Mouse (Mus musculus) small intestine, adult 2 months (tissue): ENCODE data around the gene Tstd3. TPM values are rescaled to one million over a fixed set of nuclear protein-coding genes. Genes with fewer than 3 reads are reported as not detected.

ENCODE experiments used
- H3K27ac ChIP-seq: fragments of 200-500 bp; 2 replicates; pipeline ENCODE4 v1.5.1; 2012; ENCODE audit warnings: low read depth, low read length, control low read depth, inconsistent platforms; ENCODE audit not compliant: insufficient read depth
- H3K27me3 ChIP-seq: fragments of 200-500 bp; 2 replicates; pipeline ENCODE4 v1.6.1; 2012; ENCODE audit warnings: mild to moderate bottlenecking, moderate library complexity, low read length, inconsistent platforms; ENCODE audit not compliant: control insufficient read depth, insufficient read depth
- H3K36me3 ChIP-seq: fragments of 200-500 bp; 2 replicates; pipeline ENCODE4 v1.6.1; 2012; ENCODE audit warnings: mild to moderate bottlenecking, low read length, control low read depth, inconsistent platforms; ENCODE audit not compliant: control insufficient read depth, insufficient read depth
- H3K4me1 ChIP-seq: fragments of 200-500 bp; 2 replicates; pipeline ENCODE4 v1.6.1; 2012; ENCODE audit warnings: low read length, inconsistent platforms, mixed read lengths; ENCODE audit not compliant: control insufficient read depth, insufficient read depth, insufficient read length
- H3K4me3 ChIP-seq: fragments of 200-500 bp; 2 replicates; pipeline ENCODE4 v1.5.1; 2012; ENCODE audit warnings: low read depth, mild to moderate bottlenecking, control low read depth, inconsistent platforms, low read length, moderate library complexity
- CTCF ChIP-seq: fragments of 200-500 bp; IDR thresholded peaks from 2 replicates; pipeline ENCODE4 v1.5.1; 2012; ENCODE audit warnings: low read depth, mild to moderate bottlenecking, control low read depth, inconsistent platforms, low read length, moderate library complexity, mixed read lengths; ENCODE audit not compliant: insufficient replicate concordance, insufficient read length; ENCODE audit errors: extremely low read depth
- POLR2A ChIP-seq: fragments of 200-500 bp; IDR thresholded peaks from 2 replicates; pipeline ENCODE4 v1.6.1; 2012; ENCODE audit warnings: low read depth, mild to moderate bottlenecking, control low read depth, inconsistent platforms, low read length, moderate library complexity
- WGBS: fragments of 180-500 bp; shearing (Covaris S2); methylation state at CpG from one replicate; pipeline ENCODE4 v1.1.7; 2018; 5-methylcytosine and 5-hydroxymethylcytosine counted together
- polyA plus RNA-seq: library from polyadenylated mRNA; depleted of rRNA; stranded (reverse); fragments of >200 nt; gene quantifications from 2 replicates; pipeline ENCODE4 v1.2.3, GENCODE M21; 2012

The Tstd3 gene
- polyA plus RNA-seq, 1 experiment, result 2.8 TPM

GRCm38 (mm10) chr4:21789836-21790235, 22.8 kb upstream of the Tstd3 start:
- no peak overlapping the region for H3K4me3 ChIP-seq
- WGBS, result 93% methylated on average over 4 of the region's 4 CpGs
- TF ChIP-seq CTCF, result no peak
- TF ChIP-seq POLR2A, result no peak

GRCm38 (mm10) chr4:21788903-21789302, 21.9 kb upstream of the Tstd3 start:
- H3K4me3 ChIP-seq, result no peak overlapping the region
- H3K36me3 ChIP-seq, result peaks cover 37% of the 10 kb centered on the region
- H3K27ac ChIP-seq, result no peak overlapping the region
- H3K27me3 ChIP-seq, result no peaks in the 10 kb centered on the region
- TF ChIP-seq POLR2A, result no peak
- TF ChIP-seq CTCF, result no peak
- H3K4me1 ChIP-seq, result no peaks in the 10 kb centered on the region
- WGBS, result 96% methylated on average over 6 of the region's 6 CpGs

More at GRCm38 (mm10) chr4:21789836-21790235, 22.8 kb upstream of the Tstd3 start:
- H3K4me1 ChIP-seq, result no peaks in the 10 kb centered on the region
- no peak overlapping the region for H3K27ac ChIP-seq
- H3K36me3 ChIP-seq, result peaks cover 28% of the 10 kb centered on the region
- H3K27me3 ChIP-seq, result no peaks in the 10 kb centered on the region

GRCm38 (mm10) chr4:21786268-21786667, 19.3 kb upstream of the Tstd3 start:
- no peaks in the 10 kb centered on the region for H3K27me3 ChIP-seq
- peaks cover 2% of the 10 kb centered on the region; the same call in 1 of the 2 replicates for H3K4me1 ChIP-seq
- H3K36me3 ChIP-seq, result peaks cover 49% of the 10 kb centered on the region
- H3K27ac ChIP-seq, result no peak overlapping the region
- no peak overlapping the region for H3K4me3 ChIP-seq
- TF ChIP-seq POLR2A (no peak), CTCF (no peak)
- WGBS, result 96% methylated on average over 12 of the region's 12 CpGs

DNA sequence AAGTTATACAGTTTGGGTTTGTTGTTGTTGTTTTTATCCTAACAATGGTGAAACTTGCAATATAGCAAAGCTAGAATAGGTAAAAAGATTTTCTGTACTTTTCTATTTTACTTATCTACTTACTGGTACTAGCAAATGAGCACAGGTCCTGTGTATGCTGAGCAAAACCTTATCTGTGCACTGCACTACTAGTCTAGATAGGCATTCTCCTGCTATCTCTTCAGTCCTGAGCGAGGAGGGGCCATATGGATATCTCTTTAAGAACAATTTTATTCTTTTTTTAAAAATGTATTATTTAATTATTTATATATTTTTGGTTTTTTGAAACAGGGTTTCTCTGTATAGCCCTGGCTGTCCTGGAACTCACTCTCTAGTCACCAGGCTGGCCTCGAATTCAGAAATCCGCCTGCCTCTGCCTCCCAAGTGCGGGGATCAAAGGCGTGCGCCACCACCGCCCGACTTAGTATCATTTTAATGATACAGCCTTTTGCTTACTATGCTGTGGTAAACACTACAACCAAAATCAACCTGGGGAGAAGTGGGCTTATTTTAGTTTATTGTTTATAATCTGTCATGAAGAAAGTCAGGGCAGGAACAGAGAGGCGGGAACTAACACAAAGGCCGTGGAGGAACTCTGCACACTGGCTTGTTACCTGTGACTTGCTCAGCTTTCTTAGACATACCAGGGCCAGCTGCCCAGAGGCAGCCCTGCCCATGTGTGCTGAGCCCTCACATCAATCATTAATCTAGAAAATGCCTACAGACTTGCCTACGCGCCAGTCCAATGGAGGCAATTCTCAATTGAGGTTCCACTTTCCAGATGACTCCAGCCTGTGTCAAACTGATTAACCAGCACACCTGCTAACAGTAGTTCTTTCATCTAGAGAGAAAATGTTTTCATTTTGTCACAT, 14.1 kb upstream of the Tstd3 start:
- H3K36me3 ChIP-seq, result peaks cover 34% of the 10 kb centered on the region
- WGBS, result 72% methylated on average over 12 of the region's 12 CpGs

DNA sequence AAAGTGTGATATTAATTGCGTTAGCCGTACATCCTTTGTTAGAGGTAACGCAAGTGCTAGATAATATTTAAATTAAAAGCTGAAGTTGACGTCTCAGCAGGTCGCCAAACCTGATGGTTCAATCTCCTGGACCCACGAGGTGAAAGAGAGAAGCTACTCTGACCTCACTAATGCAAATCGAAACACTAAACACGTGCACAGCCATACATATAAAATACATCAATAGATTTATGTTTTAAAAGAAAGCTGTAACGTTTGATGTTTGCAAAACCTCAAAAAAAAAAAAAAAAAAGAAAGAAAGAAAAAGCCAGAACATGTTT, 9.9 kb upstream of the Tstd3 start:
- H3K36me3 ChIP-seq, result peaks cover 2% of the 10 kb centered on the region
- TF ChIP-seq CTCF (no peak), POLR2A (no peak)
- no peak overlapping the region for H3K4me3 ChIP-seq
- H3K4me1 ChIP-seq, result peaks cover 4% of the 10 kb centered on the region
- H3K27me3 ChIP-seq, result no peaks in the 10 kb centered on the region
- WGBS, result 3% methylated on average over 9 of the region's 9 CpGs
- no peak overlapping the region for H3K27ac ChIP-seq

More for the DNA sequence above, 14.1 kb upstream of the Tstd3 start:
- Histone ChIP-seq H3K27me3 (no peaks in the 10 kb centered on the region), H3K4me3 (no peak overlapping the region), H3K27ac (peak overlapping the region; percentile 49; the same call in 1 of the 2 replicates), H3K4me1 (peaks cover 2% of the 10 kb centered on the region)
- TF ChIP-seq POLR2A, result no peak; the same call in 1 of the 2 replicates
- no peak for TF ChIP-seq CTCF

DNA sequence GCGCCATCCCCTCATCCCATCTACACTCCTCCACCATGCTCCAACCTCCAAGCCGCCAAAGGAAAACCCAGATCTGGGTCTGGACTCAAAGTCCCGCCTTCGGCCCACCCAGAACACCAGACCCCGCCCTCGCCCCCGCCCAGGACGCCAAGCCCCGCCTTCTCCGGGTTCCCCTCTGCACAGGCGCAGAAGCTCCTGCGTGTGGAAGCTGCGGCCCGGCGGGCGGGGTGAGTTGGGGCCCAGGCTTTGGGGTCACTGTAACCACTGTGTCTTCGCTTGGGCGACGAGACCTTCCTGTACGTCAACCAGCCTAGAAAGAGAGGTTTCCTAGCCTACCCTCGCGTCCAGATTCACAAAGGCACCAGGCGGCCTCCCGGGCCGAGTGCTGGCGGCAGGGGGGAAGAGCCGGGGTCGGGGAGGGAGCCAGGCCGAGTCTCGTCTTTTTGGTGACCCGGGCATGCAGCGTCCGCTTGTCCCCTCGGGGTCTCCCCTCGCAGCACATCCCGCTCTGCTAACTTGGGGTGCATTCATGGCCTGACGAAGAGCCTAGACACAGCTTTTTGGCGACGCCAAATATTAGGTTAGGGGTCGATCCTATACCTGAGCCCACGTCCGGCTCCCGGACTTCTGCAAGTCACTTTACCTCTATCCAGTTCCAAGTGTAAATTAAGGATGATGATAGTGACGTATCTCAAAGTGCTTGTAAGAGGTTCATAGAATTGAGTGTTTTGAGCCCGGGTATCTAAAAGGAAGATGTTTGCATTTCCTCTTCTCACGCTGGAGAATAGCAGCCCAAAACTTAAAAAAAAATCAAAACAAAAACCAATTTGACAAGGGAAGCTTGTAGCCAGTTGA, 9.3 kb upstream of the Tstd3 start:
- TF ChIP-seq POLR2A, result peak; percentile 69
- no peak for TF ChIP-seq CTCF
- H3K27me3 ChIP-seq, result no peaks in the 10 kb centered on the region
- under 1% methylated on average over 46 of the region's 46 CpGs for WGBS
- peak overlapping the region; percentile 79 for H3K4me3 ChIP-seq
- H3K36me3 ChIP-seq, result peaks cover 2% of the 10 kb centered on the region; the same call in 1 of the 2 replicates
- no peak overlapping the region for H3K27ac ChIP-seq
- peaks cover 3% of the 10 kb centered on the region for H3K4me1 ChIP-seq

DNA sequence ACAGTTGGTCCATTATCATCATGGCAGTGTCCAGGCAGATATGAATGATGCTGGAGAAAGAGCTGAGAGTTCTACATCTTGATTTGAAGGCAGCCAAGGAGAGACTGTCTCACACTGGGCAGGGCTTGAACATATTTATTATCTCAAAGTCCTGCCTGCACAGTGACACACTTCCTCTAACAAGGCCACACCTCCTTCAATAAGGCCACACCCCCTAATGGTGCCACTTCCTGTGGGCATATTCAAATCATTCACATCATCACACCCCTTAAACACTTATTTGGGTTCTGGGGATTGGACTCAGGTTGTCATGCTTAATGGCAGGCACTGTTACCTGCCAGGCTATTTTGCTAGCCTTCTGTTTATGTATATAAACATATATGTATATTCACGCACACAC, 5.3 kb upstream of the Tstd3 start:
- 95% methylated on average over 1 of the region's 1 CpGs for WGBS
- no peak for TF ChIP-seq POLR2A
- no peak for TF ChIP-seq CTCF
- H3K4me1 ChIP-seq, result peaks cover 7% of the 10 kb centered on the region

More for the DNA sequence above, 5.3 kb upstream of the Tstd3 start:
- H3K27ac ChIP-seq, result peak overlapping the region; percentile 78
- no peak overlapping the region for H3K4me3 ChIP-seq
- H3K36me3 ChIP-seq, result no peaks in the 10 kb centered on the region
- H3K27me3 ChIP-seq, result no peaks in the 10 kb centered on the region
